In genomic region chr1:179617426-179617825, GRCm38 (mm10) we compare ENCODE assay signal across 19 mouse cellular contexts. TPM values are rescaled to one million over a fixed set of nuclear protein-coding genes. Genes with fewer than 3 reads are reported as not detected.
A peak's percentile ranks its signal among the peaks of the same experiment; 100 is the strongest.
DNase-seq lines count a peak whose midpoint lies in the region; ATAC-seq and TF ChIP-seq lines count a peak whose summit lies in the region.
"Had no signal": no experiment of that assay in that cellular context is flagged by ENCODE, and none has a peak within 500 bp of the region (broad histone marks: within the 10 kb centered on the region; RNA-seq: fewer than 3 reads in every experiment).

No protein-coding gene starts in this region.

- DNase-seq in forebrain, postnatal 0 days: no peak
- no peak for DNase-seq in hindbrain, postnatal 0 days (ENCODE audit: low spot score)
- DNase-seq in MN1 (ENCODE audit: low spot score): peak; percentile 47
- DNase-seq in kidney, adult 18-20 months: no peak
- DNase-seq: adrenal gland, adult 2 months; adrenal gland, postnatal 25 days; cerebellum, postnatal 10 days; gastrocnemius, postnatal 14 days; heart, adult 2 months; heart, postnatal 14 days; kidney, adult 11 months had no signal

- H3K4me3 ChIP-seq in forebrain, embryonic 12.5 days (replicated peaks): no peak overlapping the region
- no peak overlapping the region for H3K4me3 ChIP-seq in forebrain, postnatal 0 days (ENCODE audit: low read depth, low read length)
- no peak overlapping the region for H3K4me3 ChIP-seq in hindbrain, embryonic 13.5 days
- H3K4me3 ChIP-seq in hindbrain, postnatal 0 days (ENCODE audit: low read length): no peak overlapping the region
- H3K4me3 ChIP-seq in neural tube, embryonic 14.5 days (ENCODE audit: low read depth, low read length): no peak overlapping the region
- H3K4me3 ChIP-seq: embryonic facial prominence, embryonic 10.5 days; heart, adult 2 months; heart, embryonic 15.5 days had no signal

- H3K27me3 ChIP-seq in forebrain, embryonic 12.5 days: no peaks in the 10 kb centered on the region
- no peaks in the 10 kb centered on the region for H3K27me3 ChIP-seq in forebrain, postnatal 0 days (ENCODE audit: insufficient read depth, low read length)
- H3K27me3 ChIP-seq in hindbrain, embryonic 13.5 days: no peaks in the 10 kb centered on the region
- H3K27me3 ChIP-seq in hindbrain, postnatal 0 days (ENCODE audit: insufficient read depth, low read length): no peaks in the 10 kb centered on the region
- H3K27me3 ChIP-seq in neural tube, embryonic 14.5 days (ENCODE audit: control insufficient read depth, insufficient read depth, low read length): no peaks in the 10 kb centered on the region
- H3K27me3 ChIP-seq: CH12.LX; heart, embryonic 15.5 days had no signal

- no peaks in the 10 kb centered on the region for H3K4me1 ChIP-seq in forebrain, embryonic 12.5 days
- H3K4me1 ChIP-seq in forebrain, postnatal 0 days (ENCODE audit: insufficient read depth): no peaks in the 10 kb centered on the region
- H3K4me1 ChIP-seq in hindbrain, embryonic 13.5 days (replicated peaks): no peaks in the 10 kb centered on the region
- H3K4me1 ChIP-seq in hindbrain, postnatal 0 days (ENCODE audit: insufficient read depth, low read length): no peaks in the 10 kb centered on the region
- peaks cover 3% of the 10 kb centered on the region; the same call in 1 of the 2 replicates for H3K4me1 ChIP-seq in neural tube, embryonic 14.5 days (ENCODE audit: control insufficient read depth, insufficient read depth, low read length)
- H3K4me1 ChIP-seq: heart, embryonic 15.5 days had no signal

- no peak for ATAC-seq in forebrain, embryonic 12.5 days (ENCODE audit: low FRiP score)
- no peak for ATAC-seq in forebrain, postnatal 0 days
- ATAC-seq in hindbrain, embryonic 13.5 days (ENCODE audit: low FRiP score): no peak
- no peak for ATAC-seq in hindbrain, postnatal 0 days
- no peak for ATAC-seq in neural tube, embryonic 14.5 days (ENCODE audit: low read depth)
- ATAC-seq: hindbrain, embryonic 16.5 days had no signal

- H3K9ac ChIP-seq in forebrain, embryonic 12.5 days: no peak overlapping the region
- no peak overlapping the region for H3K9ac ChIP-seq in forebrain, postnatal 0 days
- no peak overlapping the region for H3K9ac ChIP-seq in hindbrain, embryonic 13.5 days
- H3K9ac ChIP-seq in hindbrain, postnatal 0 days (replicated peaks; ENCODE audit: low read length): no peak overlapping the region
- H3K9ac ChIP-seq in neural tube, embryonic 14.5 days (replicated peaks; ENCODE audit: low read depth, low read length): no peak overlapping the region
- H3K9ac ChIP-seq: heart, embryonic 15.5 days had no signal

- 0 out of 2 replicates have a peak overlapping the region, but pooled peaks have one; percentile 38 for H3K27ac ChIP-seq in forebrain, embryonic 12.5 days
- no peak overlapping the region for H3K27ac ChIP-seq in forebrain, postnatal 0 days (ENCODE audit: low read depth, low read length)
- peak overlapping the region; percentile 26; the same call in 1 of the 2 replicates for H3K27ac ChIP-seq in hindbrain, embryonic 13.5 days
- H3K27ac ChIP-seq in hindbrain, postnatal 0 days: no peak overlapping the region
- H3K27ac ChIP-seq in neural tube, embryonic 14.5 days (ENCODE audit: low read depth, low read length): peak overlapping the region; percentile 52; the same call in 1 of the 2 replicates
- H3K27ac ChIP-seq: embryonic facial prominence, embryonic 10.5 days; heart, adult 2 months; heart, embryonic 15.5 days had no signal

- H3K4me2 ChIP-seq in forebrain, embryonic 12.5 days: no peak overlapping the region
- H3K4me2 ChIP-seq in forebrain, postnatal 0 days (ENCODE audit: low read depth): no peak overlapping the region
- no peak overlapping the region for H3K4me2 ChIP-seq in hindbrain, embryonic 13.5 days
- no peak overlapping the region for H3K4me2 ChIP-seq in hindbrain, postnatal 0 days (ENCODE audit: low read depth, low read length)
- H3K4me2 ChIP-seq in neural tube, embryonic 14.5 days (ENCODE audit: low read depth, low read length): no peak overlapping the region
- H3K4me2 ChIP-seq: heart, embryonic 11.5 days; heart, embryonic 15.5 days had no signal

- no peaks in the 10 kb centered on the region for H3K9me3 ChIP-seq in forebrain, embryonic 12.5 days
- H3K9me3 ChIP-seq in forebrain, postnatal 0 days (ENCODE audit: low read length): no peaks in the 10 kb centered on the region
- H3K9me3 ChIP-seq in hindbrain, embryonic 13.5 days: no peaks in the 10 kb centered on the region
- no peaks in the 10 kb centered on the region for H3K9me3 ChIP-seq in hindbrain, postnatal 0 days (ENCODE audit: low read length)
- no peaks in the 10 kb centered on the region for H3K9me3 ChIP-seq in neural tube, embryonic 14.5 days (ENCODE audit: control insufficient read depth, low read length)
- H3K9me3 ChIP-seq: embryonic facial prominence, embryonic 10.5 days; heart, embryonic 15.5 days had no signal

- WGBS in forebrain, embryonic 12.5 days: 80% methylated on average over 7 of the region's 7 CpGs
- 54% methylated on average over 7 of the region's 7 CpGs for WGBS in forebrain, postnatal 0 days
- WGBS in hindbrain, embryonic 13.5 days: 77% methylated on average over 7 of the region's 7 CpGs
- 88% methylated on average over 7 of the region's 7 CpGs for WGBS in hindbrain, postnatal 0 days
- 63% methylated on average over 7 of the region's 7 CpGs for WGBS in neural tube, embryonic 14.5 days

- peaks cover 5% of the 10 kb centered on the region; the same call in 1 of the 2 replicates for H3K36me3 ChIP-seq in forebrain, embryonic 12.5 days (replicated peaks)
- H3K36me3 ChIP-seq in forebrain, postnatal 0 days (ENCODE audit: insufficient read depth): no peaks in the 10 kb centered on the region
- peaks cover 18% of the 10 kb centered on the region; the same call in 1 of the 2 replicates for H3K36me3 ChIP-seq in hindbrain, embryonic 13.5 days
- H3K36me3 ChIP-seq in hindbrain, postnatal 0 days (ENCODE audit: insufficient read depth, low read length): 0 out of 2 replicates have a peak, but pooled peaks cover 5% of the 10 kb centered on the region
- H3K36me3 ChIP-seq in neural tube, embryonic 14.5 days (ENCODE audit: control insufficient read depth, insufficient read depth, low read length): no peaks in the 10 kb centered on the region
- H3K36me3 ChIP-seq: heart, embryonic 15.5 days had no signal

- no peak for TF ChIP-seq CTCF in forebrain, postnatal 0 days (IDR thresholded peaks at IDR 0.05; ENCODE audit: low read depth)
- no peak for TF ChIP-seq CTCF in hindbrain, postnatal 0 days (IDR thresholded peaks at IDR 0.05; ENCODE audit: low read depth)

RNA-seq across cellular contexts. Expression of gene Sccpdh, which starts 50.6 kb away (rescaled TPM):
- polyA plus RNA-seq in forebrain, embryonic 12.5 days (2016; fragmentation: Nextera tagmentation; extraction: Ambion mirVana): 82.2 and 83.1 TPM in 2 replicates
- 108 and 115 TPM in 2 replicates for total RNA-seq in forebrain, postnatal 0 days (2014; rRNA removed)
- polyA plus RNA-seq in forebrain, postnatal 0 days (2015; fragmentation: Nextera tagmentation; extraction: Ambion mirVana): 164 and 168 TPM in 2 replicates
- polyA plus RNA-seq in hindbrain, embryonic 13.5 days (2015; fragmentation: Nextera tagmentation; extraction: Ambion mirVana): 142 and 147 TPM in 2 replicates
- total RNA-seq in hindbrain, postnatal 0 days (2014; rRNA removed): 63.8 and 87.3 TPM in 2 replicates
- 183 and 187 TPM in 2 replicates for polyA plus RNA-seq in hindbrain, postnatal 0 days (2015; fragmentation: Nextera tagmentation; extraction: Ambion mirVana)
- polyA plus RNA-seq in neural tube, embryonic 14.5 days (2014; fragmentation: Nextera tagmentation; extraction: Ambion mirVana): 184 and 186 TPM in 2 replicates

Comparison
In these comparisons a context has a peak if more than half of its experiments do, and no peak if none do; other contexts are left out.
1. H3K27ac ChIP-seq: peak in forebrain, embryonic 12.5 days (single experiment), hindbrain, embryonic 13.5 days (single experiment) and neural tube, embryonic 14.5 days (single experiment); none in forebrain, postnatal 0 days (single experiment) and hindbrain, postnatal 0 days (single experiment).